Mouse (Mus musculus): ENCODE measurements at regions not wholly inside any gene's neighbourhood (a gene's known extent, or its start where the extent isn't known, plus 50 kb on each side); places are given as distances from the start of the nearest gene placed in this dataset.

- Histone ChIP-seq H3K27ac (ENCODE audit: low read length) (no peak overlapping the region), H3K9ac (replicated peaks; ENCODE audit: low read depth, low read length) (no peak overlapping the region), H3K4me1 (replicated peaks; ENCODE audit: control insufficient read depth, insufficient read depth, low read length) (no peaks in the 10 kb centered on the region), H3K4me3 (replicated peaks; ENCODE audit: low read length) (no peak overlapping the region), H3K4me2 (ENCODE audit: low read length) (no peak overlapping the region), H3K9me3 (ENCODE audit: control insufficient read depth, low read length) (no peaks in the 10 kb centered on the region), H3K36me3 (ENCODE audit: control insufficient read depth, insufficient read depth) (no peaks in the 10 kb centered on the region), H3K27me3 (replicated peaks; ENCODE audit: control insufficient read depth, insufficient read depth, low read length) (no peaks in the 10 kb centered on the region)
- no peak for ATAC-seq
- WGBS: 28% methylated on average over 2 of the region's 2 CpGs
These were observed 134.4 kb upstream of the Klhl13 start for GRCm38 (mm10) chrX:23499320-23499719.

- H3K9me3 ChIP-seq (ENCODE audit: control insufficient read depth, low read length): no peaks in the 10 kb centered on the region
- 43% methylated on average over 1 of the region's 1 CpGs for WGBS
- ATAC-seq: no peak
- H3K4me3 ChIP-seq (replicated peaks; ENCODE audit: low read length): no peak overlapping the region
- H3K9ac ChIP-seq (replicated peaks; ENCODE audit: low read depth, low read length): no peak overlapping the region
- no peaks in the 10 kb centered on the region for H3K27me3 ChIP-seq (replicated peaks; ENCODE audit: control insufficient read depth, insufficient read depth, low read length)
- no peak overlapping the region for H3K27ac ChIP-seq (ENCODE audit: low read length)
- no peak overlapping the region for H3K4me2 ChIP-seq (ENCODE audit: low read length)
- no peaks in the 10 kb centered on the region for H3K4me1 ChIP-seq (replicated peaks; ENCODE audit: control insufficient read depth, insufficient read depth, low read length)
- H3K36me3 ChIP-seq (ENCODE audit: control insufficient read depth, insufficient read depth): no peaks in the 10 kb centered on the region
These were observed 130.3 kb upstream of the Klhl13 start for GRCm38 (mm10) chrX:23495199-23495598.

- Histone ChIP-seq H3K27me3 (replicated peaks; ENCODE audit: control insufficient read depth, insufficient read depth, low read length) (no peaks in the 10 kb centered on the region), H3K9me3 (ENCODE audit: control insufficient read depth, low read length) (no peaks in the 10 kb centered on the region), H3K4me3 (replicated peaks; ENCODE audit: low read length) (no peak overlapping the region), H3K27ac (ENCODE audit: low read length) (no peak overlapping the region), H3K4me2 (ENCODE audit: low read length) (no peak overlapping the region), H3K36me3 (ENCODE audit: control insufficient read depth, insufficient read depth) (no peaks in the 10 kb centered on the region), H3K4me1 (replicated peaks; ENCODE audit: control insufficient read depth, insufficient read depth, low read length) (no peaks in the 10 kb centered on the region), H3K9ac (replicated peaks; ENCODE audit: low read depth, low read length) (no peak overlapping the region)
- ATAC-seq: no peak
- WGBS: 53% methylated on average over 1 of the region's 1 CpGs
These were observed 112.0 kb upstream of the Klhl13 start for GRCm38 (mm10) chrX:23476868-23477267.

- Histone ChIP-seq H3K27ac (ENCODE audit: low read length) (no peak overlapping the region), H3K4me1 (replicated peaks; ENCODE audit: control insufficient read depth, insufficient read depth, low read length) (no peaks in the 10 kb centered on the region), H3K4me3 (replicated peaks; ENCODE audit: low read length) (no peak overlapping the region), H3K9ac (replicated peaks; ENCODE audit: low read depth, low read length) (no peak overlapping the region), H3K9me3 (ENCODE audit: control insufficient read depth, low read length) (no peaks in the 10 kb centered on the region), H3K4me2 (ENCODE audit: low read length) (no peak overlapping the region), H3K36me3 (ENCODE audit: control insufficient read depth, insufficient read depth) (no peaks in the 10 kb centered on the region), H3K27me3 (replicated peaks; ENCODE audit: control insufficient read depth, insufficient read depth, low read length) (no peaks in the 10 kb centered on the region)
- no peak for ATAC-seq
These were observed 101.1 kb upstream of the Klhl13 start for GRCm38 (mm10) chrX:23466031-23466430.

GRCm38 (mm10) chrX:23453616-23454015 is 88.7 kb upstream of the Klhl13 start:
- H3K4me1 ChIP-seq (replicated peaks; ENCODE audit: control insufficient read depth, insufficient read depth, low read length): no peaks in the 10 kb centered on the region
- no peaks in the 10 kb centered on the region for H3K9me3 ChIP-seq (ENCODE audit: control insufficient read depth, low read length)
- H3K27me3 ChIP-seq (replicated peaks; ENCODE audit: control insufficient read depth, insufficient read depth, low read length): no peaks in the 10 kb centered on the region
- H3K36me3 ChIP-seq (ENCODE audit: control insufficient read depth, insufficient read depth): no peaks in the 10 kb centered on the region
- no peak overlapping the region for H3K9ac ChIP-seq (replicated peaks; ENCODE audit: low read depth, low read length)
- no peak overlapping the region for H3K4me3 ChIP-seq (replicated peaks; ENCODE audit: low read length)
- WGBS: 77% methylated on average over 3 of the region's 3 CpGs
- H3K27ac ChIP-seq (ENCODE audit: low read length): no peak overlapping the region
- ATAC-seq: peak; percentile 49
- H3K4me2 ChIP-seq (ENCODE audit: low read length): no peak overlapping the region

GRCm38 (mm10) chrX:23422746-23423145 is 57.9 kb upstream of the Klhl13 start:
- no peak overlapping the region for H3K4me2 ChIP-seq (ENCODE audit: low read length)
- no peaks in the 10 kb centered on the region for H3K4me1 ChIP-seq (replicated peaks; ENCODE audit: control insufficient read depth, insufficient read depth, low read length)
- H3K27ac ChIP-seq (ENCODE audit: low read length): no peak overlapping the region
- no peak overlapping the region for H3K4me3 ChIP-seq (replicated peaks; ENCODE audit: low read length)
- no peaks in the 10 kb centered on the region for H3K27me3 ChIP-seq (replicated peaks; ENCODE audit: control insufficient read depth, insufficient read depth, low read length)
- 71% methylated on average over 1 of the region's 1 CpGs for whole genome bisulfite sequencing
- H3K36me3 ChIP-seq (ENCODE audit: control insufficient read depth, insufficient read depth): no peaks in the 10 kb centered on the region
- no peaks in the 10 kb centered on the region for H3K9me3 ChIP-seq (ENCODE audit: control insufficient read depth, low read length)
- ATAC-seq: peak; percentile 72
- H3K9ac ChIP-seq (replicated peaks; ENCODE audit: low read depth, low read length): no peak overlapping the region

- H3K4me3 ChIP-seq (replicated peaks; ENCODE audit: low read length): no peak overlapping the region
- no peaks in the 10 kb centered on the region for H3K36me3 ChIP-seq (ENCODE audit: control insufficient read depth, insufficient read depth)
- H3K9ac ChIP-seq (replicated peaks; ENCODE audit: low read depth, low read length): no peak overlapping the region
- 81% methylated on average over 1 of the region's 1 CpGs for WGBS
- ATAC-seq: no peak
- no peaks in the 10 kb centered on the region for H3K9me3 ChIP-seq (ENCODE audit: control insufficient read depth, low read length)
- no peaks in the 10 kb centered on the region for H3K4me1 ChIP-seq (replicated peaks; ENCODE audit: control insufficient read depth, insufficient read depth, low read length)
- H3K27ac ChIP-seq (ENCODE audit: low read length): no peak overlapping the region
- no peaks in the 10 kb centered on the region for H3K27me3 ChIP-seq (replicated peaks; ENCODE audit: control insufficient read depth, insufficient read depth, low read length)
- no peak overlapping the region for H3K4me2 ChIP-seq (ENCODE audit: low read length)
These were observed 52.6 kb upstream of the Klhl13 start for GRCm38 (mm10) chrX:23417525-23417924.
